ENCODE assay signal across 17 mouse cellular contexts in the genomic region with DNA sequence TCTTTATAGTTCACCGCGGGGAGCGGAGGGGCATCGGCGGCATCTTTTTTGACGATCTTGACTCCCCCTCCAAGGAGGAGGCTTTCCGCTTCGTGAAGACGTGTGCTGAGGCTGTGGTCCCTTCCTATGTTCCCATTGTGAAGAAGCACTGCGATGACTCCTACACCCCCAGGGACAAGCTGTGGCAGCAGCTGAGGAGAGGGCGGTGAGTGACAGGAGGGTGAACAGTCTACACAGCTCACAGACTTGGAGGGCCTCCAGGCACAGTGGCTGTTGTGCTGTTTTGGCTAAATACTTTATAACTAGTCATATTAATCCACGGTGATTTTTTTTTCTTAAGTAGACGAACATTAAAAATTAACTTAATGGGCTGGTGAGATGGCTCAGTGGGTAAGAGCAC. TPM values are rescaled to one million over a fixed set of nuclear protein-coding genes. Genes with fewer than 3 reads are reported as not detected.
DNase-seq lines count a peak whose midpoint lies in the region; ATAC-seq and TF ChIP-seq lines count a peak whose summit lies in the region.
"Had no signal": no experiment of that assay in that cellular context is flagged by ENCODE, and none has a peak within 500 bp of the region (broad histone marks: within the 10 kb centered on the region; RNA-seq: fewer than 3 reads in every experiment).

No protein-coding gene starts in this region.

- WGBS in liver, embryonic 12.5 days (ENCODE audit: insufficient replicate concordance), result 88% methylated on average over 13 of the region's 13 CpGs
- 94% methylated on average over 13 of the region's 13 CpGs for WGBS in hindbrain, embryonic 11.5 days

- H3K9me3 ChIP-seq in G1E (replicated peaks), result no peaks in the 10 kb centered on the region
- H3K9me3 ChIP-seq in liver, embryonic 12.5 days (replicated peaks), result no peaks in the 10 kb centered on the region
- H3K9me3 ChIP-seq in hindbrain, embryonic 11.5 days (ENCODE audit: control insufficient read depth, low read length), result no peaks in the 10 kb centered on the region
- H3K9me3 ChIP-seq: heart, embryonic 13.5 days; hindbrain, embryonic 15.5 days had no signal

- no peak for TF ChIP-seq CTCF in G1E (IDR thresholded peaks at IDR 0.05; ENCODE audit: low read depth, low read length)

- peaks cover 71% of the 10 kb centered on the region for H3K36me3 ChIP-seq in G1E (replicated peaks)
- peaks cover 81% of the 10 kb centered on the region for H3K36me3 ChIP-seq in liver, embryonic 12.5 days
- H3K36me3 ChIP-seq in hindbrain, embryonic 11.5 days (ENCODE audit: control insufficient read depth, insufficient read depth, low read length), result no peaks in the 10 kb centered on the region

- peak overlapping the region; percentile 73 for H3K4me2 ChIP-seq in liver, embryonic 12.5 days
- H3K4me2 ChIP-seq in hindbrain, embryonic 11.5 days (replicated peaks; ENCODE audit: low read depth, low read length), result no peak overlapping the region
- H3K4me2 ChIP-seq: hindbrain, embryonic 15.5 days; lung, embryonic 14.5 days had no signal

- peaks cover 51% of the 10 kb centered on the region for H3K4me1 ChIP-seq in G1E (ENCODE audit: insufficient read depth, low read depth, low read length)
- peaks cover 57% of the 10 kb centered on the region for H3K4me1 ChIP-seq in liver, embryonic 12.5 days
- no peaks in the 10 kb centered on the region for H3K4me1 ChIP-seq in hindbrain, embryonic 11.5 days (replicated peaks; ENCODE audit: control insufficient read depth, insufficient read depth, low read length)

- peak overlapping the region; percentile 100 for H3K27ac ChIP-seq in liver, embryonic 12.5 days
- no peak overlapping the region for H3K27ac ChIP-seq in hindbrain, embryonic 11.5 days (ENCODE audit: low read depth, low read length)
- H3K27ac ChIP-seq: heart, embryonic 13.5 days; hindbrain, embryonic 15.5 days had no signal

- ATAC-seq in G1E (ENCODE audit: extremely low read depth, insufficient number of reproducible peaks, low FRiP score, poor library complexity, severe bottlenecking), result no peak
- no peak for ATAC-seq in liver, embryonic 12.5 days
- no peak for ATAC-seq in hindbrain, embryonic 11.5 days (ENCODE audit: low FRiP score)

- H3K27me3 ChIP-seq in G1E (ENCODE audit: insufficient read depth, low read length), result no peaks in the 10 kb centered on the region
- H3K27me3 ChIP-seq in liver, embryonic 12.5 days (replicated peaks), result no peaks in the 10 kb centered on the region
- no peaks in the 10 kb centered on the region for H3K27me3 ChIP-seq in hindbrain, embryonic 11.5 days (ENCODE audit: control insufficient read depth, insufficient read depth, low read length)
- H3K27me3 ChIP-seq: heart, embryonic 13.5 days; hindbrain, embryonic 15.5 days had no signal

- H3K4me3 ChIP-seq in G1E (ENCODE audit: low read depth, low read length), result peak overlapping the region; percentile 100
- H3K4me3 ChIP-seq in liver, embryonic 12.5 days, result peak overlapping the region; percentile 100
- no peak overlapping the region for H3K4me3 ChIP-seq in hindbrain, embryonic 11.5 days (ENCODE audit: low read depth, low read length)
- H3K4me3 ChIP-seq: heart, embryonic 13.5 days; hindbrain, embryonic 15.5 days had no signal

- DNase-seq in frontal cortex, postnatal 36 days (ENCODE audit: low spot score in 2 of 2), result peak; percentile 30 to 36
- DNase-seq in frontal cortex, postnatal 14 days (ENCODE audit: low spot score in 2 of 2), result no peak
- DNase-seq in G1E (ENCODE audit: low spot score), result no peak
- peak; percentile 67 to 68 for DNase-seq in kidney, postnatal 25 days
- no peak for DNase-seq in left cerebral cortex, adult 11 months (ENCODE audit: low spot score)
- DNase-seq in ovary, postnatal 10 days (ENCODE audit: low spot score), result no peak
- DNase-seq in hindbrain, embryonic 11.5 days (ENCODE audit: low spot score), result no peak
- DNase-seq: cerebellum, postnatal 36 days; lung, embryonic 14.5 days; thymus, adult 2 months had no signal

- H3K9ac ChIP-seq in liver, embryonic 12.5 days, result peak overlapping the region; percentile 100
- no peak overlapping the region for H3K9ac ChIP-seq in hindbrain, embryonic 11.5 days (ENCODE audit: low read depth, low read length)
- H3K9ac ChIP-seq: heart, embryonic 13.5 days; hindbrain, embryonic 15.5 days; lung, embryonic 14.5 days had no signal

RNA-seq across cellular contexts. Expression of a gene that starts 5.2 kb away (rescaled TPM):
- total RNA-seq in G1E (2014; fragmentation: Nextera tagmentation), result 1,587 and 1,720 TPM in 2 replicates
- 291 and 297 TPM in 2 replicates for total RNA-seq in G1E (2017)
- 261 and 266 TPM in 2 replicates for polyA plus RNA-seq in G1E (2012)
- 692 and 703 TPM in 2 replicates for polyA plus RNA-seq in liver, embryonic 12.5 days (2016; fragmentation: Nextera tagmentation; extraction: Ambion mirVana)
- polyA plus RNA-seq in hindbrain, embryonic 11.5 days (2014; fragmentation: Nextera tagmentation; extraction: Ambion mirVana), result 21.0 and 23.4 TPM in 2 replicates

RNA-seq across cellular contexts. Expression of a gene that starts 36.7 kb away (rescaled TPM):
- total RNA-seq in G1E (2014; fragmentation: Nextera tagmentation) (not detected in 2 replicates), G1E (2017) (0.11 and 0.17 TPM in 2 replicates)
- not detected in 2 replicates for polyA plus RNA-seq in G1E (2012)
- polyA plus RNA-seq in liver, embryonic 12.5 days (2016; fragmentation: Nextera tagmentation; extraction: Ambion mirVana), result not detected in 2 replicates
- polyA plus RNA-seq in hindbrain, embryonic 11.5 days (2014; fragmentation: Nextera tagmentation; extraction: Ambion mirVana), result not detected in 2 replicates
- total RNA-seq: gastrocnemius, adult 18-20 months; left cerebral cortex, postnatal 10 days; megakaryocyte-erythroid progenitor cell, adult 5-6 weeks had no signal
- polyA plus RNA-seq: embryonic facial prominence, embryonic 14.5 days; heart, embryonic 13.5 days; lung, embryonic 14.5 days; thymus, adult 2 months had no signal

RNA-seq across cellular contexts. Expression of a gene that starts 43.6 kb away (rescaled TPM):
- total RNA-seq in G1E (2014; fragmentation: Nextera tagmentation) (not detected in 2 replicates), G1E (2017) (0.11 and 0.12 TPM in 2 replicates)
- polyA plus RNA-seq in G1E (2012), result not detected in 2 replicates
- not detected in 2 replicates for polyA plus RNA-seq in liver, embryonic 12.5 days (2016; fragmentation: Nextera tagmentation; extraction: Ambion mirVana)
- polyA plus RNA-seq in hindbrain, embryonic 11.5 days (2014; fragmentation: Nextera tagmentation; extraction: Ambion mirVana), result not detected in 2 replicates
- total RNA-seq: gastrocnemius, adult 18-20 months; left cerebral cortex, postnatal 10 days; megakaryocyte-erythroid progenitor cell, adult 5-6 weeks had no signal
- polyA plus RNA-seq: embryonic facial prominence, embryonic 14.5 days; heart, embryonic 13.5 days; hindbrain, embryonic 15.5 days; lung, embryonic 14.5 days had no signal

RNA-seq across cellular contexts. Expression of a gene that starts 52.5 kb away (rescaled TPM):
- total RNA-seq in G1E (2014; fragmentation: Nextera tagmentation) (93.5 and 94.2 TPM in 2 replicates), G1E (2017) (17.4 and 18.5 TPM in 2 replicates)
- 2.2 and 3.3 TPM in 2 replicates for polyA plus RNA-seq in G1E (2012)
- 41.3 and 41.8 TPM in 2 replicates for polyA plus RNA-seq in liver, embryonic 12.5 days (2016; fragmentation: Nextera tagmentation; extraction: Ambion mirVana)
- polyA plus RNA-seq in hindbrain, embryonic 11.5 days (2014; fragmentation: Nextera tagmentation; extraction: Ambion mirVana), result 137 and 140 TPM in 2 replicates

RNA-seq across cellular contexts. Expression of a gene that starts 58.5 kb away (rescaled TPM):
- total RNA-seq in G1E (2014; fragmentation: Nextera tagmentation) (not detected in 2 replicates), G1E (2017) (0.22 TPM in 1 of 2 replicates, not detected in the other)
- polyA plus RNA-seq in G1E (2012), result not detected in 2 replicates
- not detected in 2 replicates for polyA plus RNA-seq in liver, embryonic 12.5 days (2016; fragmentation: Nextera tagmentation; extraction: Ambion mirVana)
- not detected in 2 replicates for polyA plus RNA-seq in hindbrain, embryonic 11.5 days (2014; fragmentation: Nextera tagmentation; extraction: Ambion mirVana)
- total RNA-seq: gastrocnemius, adult 18-20 months; left cerebral cortex, postnatal 10 days; megakaryocyte-erythroid progenitor cell, adult 5-6 weeks had no signal
- polyA plus RNA-seq: embryonic facial prominence, embryonic 14.5 days; heart, embryonic 13.5 days; hindbrain, embryonic 15.5 days; lung, embryonic 14.5 days; thymus, adult 2 months had no signal

Comparison
In these comparisons a context has a peak if more than half of its experiments do, and no peak if none do; other contexts are left out.
1. DNase-seq: peak in frontal cortex, postnatal 36 days (2 of 2) and kidney, postnatal 25 days (2 of 2); none in frontal cortex, postnatal 14 days (0 of 2), G1E (single experiment), left cerebral cortex, adult 11 months (single experiment), ovary, postnatal 10 days (single experiment) and hindbrain, embryonic 11.5 days (single experiment).
2. RNA of a gene that starts 5.2 kb away (polyA plus RNA-seq): 692 to 703 TPM in liver, embryonic 12.5 days and 261 to 266 TPM in G1E; 21.0 to 23.4 TPM in hindbrain, embryonic 11.5 days; every median in the first group is over 10 times any median in the second.